Mouse (Mus musculus) left cerebral cortex, adult 18-20 months (tissue): ENCODE measurements around the gene Uts2b. TPM values are rescaled to one million over a fixed set of nuclear protein-coding genes. Genes with fewer than 3 reads are reported as not detected.
"Not testable (repeated sequence)": the region's sequence is repeated elsewhere in the genome, so short reads cannot be mapped to it uniquely, and the experiment has no call there.

Experiments used
- DNase-seq, 2 experiments: peaks; one replicate each; pipeline ENCODE4 v3.0.0; 2021 to 2022; ENCODE audit warnings: low spot score in 2 of 2, mixed read lengths in 1 of 2
- total RNA-seq, 2 experiments: library from RNA; stranded (reverse); gene quantifications; 2 replicates each; pipeline ENCODE4 v1.2.3; 2021

The Uts2b gene
- total RNA-seq, 2 experiments from 2014 or later: not detected

DNA sequence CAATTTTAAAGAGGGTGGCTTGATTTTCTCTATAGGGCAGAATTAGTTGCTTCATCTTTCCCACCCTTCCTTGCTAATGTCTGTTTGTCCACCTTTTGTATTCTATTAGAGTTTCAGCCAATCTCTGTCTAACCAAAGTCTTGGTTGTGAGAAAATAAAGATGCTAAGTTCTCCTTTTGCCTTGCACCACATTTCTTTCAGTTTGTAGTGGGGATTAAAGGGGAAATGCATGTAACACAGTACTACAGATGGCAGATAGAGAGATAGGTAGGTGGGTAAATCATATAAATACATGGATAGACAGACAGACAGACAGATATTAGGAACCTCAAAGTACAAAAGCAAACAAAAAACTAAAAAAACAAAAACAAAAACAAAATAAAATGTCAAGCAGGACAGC is 6.5 kb upstream of the Uts2b start:
- no peak for DNase-seq

GRCm38 (mm10) chr16:27375318-27375717 is 5.3 kb upstream of the Uts2b start:
- no peak for DNase-seq

DNA sequence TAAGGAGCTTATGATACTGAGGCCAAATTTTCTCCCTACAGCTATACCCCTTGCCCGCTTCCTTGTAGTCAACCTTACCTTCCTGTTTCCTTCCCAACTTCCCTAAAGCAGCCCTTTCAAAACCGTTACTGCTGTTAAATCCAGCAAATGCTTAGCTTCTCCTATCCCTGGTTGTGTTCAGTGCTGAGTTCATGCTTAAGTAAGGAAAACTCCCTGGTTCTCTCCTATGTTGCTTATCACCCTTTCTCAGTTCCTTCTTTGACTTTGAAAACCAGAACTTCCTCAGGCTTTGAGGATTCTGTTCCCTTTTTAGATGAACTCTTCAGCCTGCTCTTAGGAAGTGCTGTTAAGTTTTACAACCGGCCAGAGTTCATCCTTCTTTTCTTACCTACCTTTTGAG is 4.1 kb upstream of the Uts2b start:
- no peak for DNase-seq

- no peak for DNase-seq
Observed at GRCm38 (mm10) chr16:27370700-27371099, 661 bp upstream of the Uts2b start.

GRCm38 (mm10) chr16:27360059-27360458 is 10.0 kb downstream of the Uts2b start:
- DNase-seq: no peak

- DNase-seq: no peak
Observed at GRCm38 (mm10) chr16:27354464-27354863, 15.6 kb downstream of the Uts2b start.

DNA sequence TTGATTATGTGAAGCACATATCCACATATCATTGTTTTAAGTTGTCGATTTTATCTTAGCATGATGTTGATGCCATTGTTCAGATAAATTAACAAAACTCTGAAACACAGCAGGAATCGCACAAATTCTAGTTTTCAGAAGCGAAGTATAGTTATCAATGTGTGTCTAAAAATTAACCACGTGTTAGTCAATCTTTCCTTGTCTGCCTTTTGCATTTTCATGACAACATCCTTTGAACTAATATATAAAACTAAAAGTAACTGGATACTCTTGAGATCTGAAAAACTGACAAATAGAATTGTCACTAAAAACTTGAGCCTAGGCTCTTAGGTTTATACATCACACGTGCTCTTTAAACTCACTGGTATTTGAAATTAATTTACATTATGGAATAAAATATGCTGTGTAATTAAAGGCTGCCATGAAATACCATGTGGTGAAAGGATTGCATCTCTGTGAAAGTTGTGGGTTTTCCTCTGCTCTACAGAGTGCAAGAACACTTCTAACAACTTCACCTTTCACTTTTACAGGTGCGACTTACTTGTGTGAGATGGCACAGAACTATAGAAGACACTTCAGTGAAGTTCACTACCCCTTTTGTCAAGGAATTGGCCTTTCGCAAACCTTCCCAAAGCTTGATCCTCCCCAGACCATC is 20.0 kb downstream of the Uts2b start:
- no peak for DNase-seq

DNA sequence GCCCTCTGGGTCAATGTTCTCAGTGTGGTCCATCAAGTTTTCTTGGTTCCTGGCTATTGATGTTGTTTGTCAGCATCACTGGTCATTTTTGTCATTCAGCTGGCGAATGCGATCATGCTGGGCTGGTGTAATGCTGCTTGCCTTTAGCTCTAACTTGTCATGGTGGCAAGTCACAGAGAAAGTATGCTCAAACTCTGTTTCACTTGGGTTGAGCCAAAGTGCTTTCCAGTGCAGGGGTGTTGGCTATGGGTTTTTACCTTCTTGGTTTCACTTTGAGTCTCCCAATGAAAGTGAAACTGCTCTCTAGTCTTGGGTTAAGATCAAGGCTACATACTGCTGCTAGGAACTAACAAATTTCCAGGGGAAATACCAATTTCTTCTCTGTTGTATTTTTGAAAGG is 20.8 kb downstream of the Uts2b start:
- no peak for DNase-seq

DNA sequence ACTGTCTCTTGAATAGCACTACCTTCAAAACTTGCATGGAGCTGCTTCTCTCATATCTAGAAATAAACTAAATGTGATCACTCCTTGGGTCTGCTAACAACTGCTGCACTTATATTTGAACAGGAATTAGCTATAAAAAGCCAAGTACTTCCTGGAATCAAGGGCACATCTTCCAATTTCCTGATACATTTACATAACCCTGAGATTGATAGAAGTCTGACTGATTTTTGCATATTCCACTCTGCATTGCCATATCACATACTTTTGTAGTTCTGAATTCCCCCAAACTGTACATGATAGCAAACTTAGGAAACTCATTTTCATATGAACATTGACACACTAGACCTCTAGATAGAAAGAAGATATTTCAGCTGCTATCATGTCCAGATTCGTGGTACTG is 21.7 kb downstream of the Uts2b start:
- DNase-seq: no peak

DNA sequence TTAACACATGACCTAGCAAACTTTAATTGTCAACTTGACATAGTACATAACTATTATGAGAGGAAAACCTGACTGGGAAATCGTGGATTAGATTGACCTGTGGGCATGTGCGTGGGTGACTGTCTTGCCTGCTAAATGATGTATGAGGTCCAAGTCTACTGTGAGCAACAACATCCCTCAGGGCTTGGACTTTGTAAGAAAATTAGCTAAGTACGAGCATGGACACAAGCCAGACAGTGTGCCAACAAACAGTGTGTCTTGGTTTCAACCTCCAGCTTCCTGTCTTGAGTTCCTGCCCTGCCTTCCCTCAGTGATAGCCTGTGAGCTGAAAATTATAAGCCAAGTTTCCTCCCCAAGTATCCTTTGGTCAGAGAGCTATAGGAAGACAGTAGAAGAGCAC is 22.5 kb downstream of the Uts2b start:
- DNase-seq: no peak

GRCm38 (mm10) chr16:27326463-27326862 is 43.6 kb downstream of the Uts2b start:
- no peak for DNase-seq

DNA sequence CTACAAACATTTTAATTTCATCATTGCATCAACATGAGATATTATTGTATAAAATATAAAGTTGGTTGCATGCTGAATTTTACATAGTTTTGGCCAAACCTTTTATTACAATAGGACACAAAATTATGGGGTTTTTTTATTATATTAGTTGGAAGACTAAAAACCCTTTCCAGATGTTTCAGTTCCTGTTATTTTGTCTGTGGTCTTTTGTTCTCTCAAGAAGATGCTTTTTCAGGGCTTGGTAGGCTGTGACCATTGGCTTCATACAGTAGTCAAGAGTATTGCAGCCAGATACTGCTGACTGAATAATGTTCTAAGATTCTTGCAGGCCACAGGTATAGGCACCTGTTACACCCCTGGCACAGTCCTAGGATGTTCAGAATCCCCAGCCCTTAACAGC is 48.0 kb downstream of the Uts2b start:
- DNase-seq: no peak

GRCm38 (mm10) chr16:27319099-27319498 is 50.9 kb downstream of the Uts2b start:
- no peak for DNase-seq

DNA sequence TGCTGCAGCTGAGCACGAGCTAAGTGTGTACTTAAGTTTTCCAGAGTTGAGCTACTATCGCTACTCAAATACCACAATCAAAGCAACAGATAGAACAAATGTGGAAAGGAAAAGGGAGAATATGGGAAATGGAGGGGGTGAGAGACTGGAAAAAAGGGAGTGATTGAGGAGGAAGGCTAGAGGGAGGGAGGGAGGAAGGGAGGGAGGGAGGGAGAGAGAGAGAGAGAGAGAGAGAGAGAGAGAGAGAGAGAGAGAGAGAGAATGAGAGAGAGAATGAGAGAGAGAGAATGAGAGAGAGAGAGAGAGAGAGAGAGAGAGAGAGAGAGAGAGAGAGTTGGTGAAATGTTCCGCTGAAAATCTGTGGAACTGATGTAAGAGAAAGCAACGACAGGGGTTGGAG is 62.9 kb downstream of the Uts2b start, which contains the start of gene Ostn:
TSS of gene Ostn (plus strand) at position 301 of the 400 bp plus-strand sequence.
- DNase-seq: not testable (repeated sequence)

Other genes starting within 250 kb of the Uts2b start
- gene Ostn, start 62.8 kb downstream of the Uts2b start, total RNA-seq: not detected
- 10 to 100 TPM; 54.2 to 58.8 TPM for gene Ccdc50, start 18.6 kb upstream of the Uts2b start, total RNA-seq